Mouse (Mus musculus): ENCODE measurements around the gene Spata2.

GRCm38 (mm10) chr2:167502554-167503252 is 10.0 kb upstream of the Spata2 start:
- TF ChIP-seq CTCF (IDR thresholded peaks at IDR 0.05) (no peak), EP300 (IDR thresholded peaks at IDR 0.05; ENCODE audit: insufficient read depth, low read depth, low read length) (no peak)
